Mouse (Mus musculus) retina, postnatal 1 day (tissue): ENCODE results near the gene Nfkbil1.
A peak's percentile ranks its signal among the peaks of the same experiment; 100 is the strongest.

Experiments
- DNase-seq: peaks from one replicate; pipeline ENCODE4 v3.0.0-alpha.2; 2012

Nfkbil1 gene

GRCm38 (mm10) chr17:35200398-35200797 is 35.2 kb downstream of the Nfkbil1 start:
- DNase-seq: no peak

DNA sequence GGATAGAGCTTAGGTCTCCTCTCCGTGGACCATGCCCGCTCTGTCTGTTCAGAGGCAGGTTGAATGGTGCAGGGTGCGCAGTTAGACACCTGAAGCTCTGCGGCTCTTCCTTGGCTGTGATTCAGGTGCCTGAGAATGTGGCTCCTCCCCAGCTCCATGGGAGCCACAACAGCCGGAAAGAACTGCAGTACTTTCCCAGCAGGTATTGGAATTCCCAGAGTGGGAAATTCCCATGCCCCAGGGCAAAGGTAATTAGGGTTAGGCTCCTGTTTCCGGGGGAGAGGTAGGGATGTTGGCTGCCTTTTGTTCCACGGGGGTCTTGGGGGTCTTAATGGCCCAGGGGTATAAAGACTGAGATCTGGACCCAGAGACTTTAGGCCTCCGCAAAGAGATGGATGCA is 36.6 kb downstream of the Nfkbil1 start:
- DNase-seq: no peak

- no peak for DNase-seq
Measured at GRCm38 (mm10) chr17:35198029-35198428, 37.6 kb downstream of the Nfkbil1 start.

- no peak for DNase-seq
Measured at GRCm38 (mm10) chr17:35197126-35197525, 38.5 kb downstream of the Nfkbil1 start.

DNA sequence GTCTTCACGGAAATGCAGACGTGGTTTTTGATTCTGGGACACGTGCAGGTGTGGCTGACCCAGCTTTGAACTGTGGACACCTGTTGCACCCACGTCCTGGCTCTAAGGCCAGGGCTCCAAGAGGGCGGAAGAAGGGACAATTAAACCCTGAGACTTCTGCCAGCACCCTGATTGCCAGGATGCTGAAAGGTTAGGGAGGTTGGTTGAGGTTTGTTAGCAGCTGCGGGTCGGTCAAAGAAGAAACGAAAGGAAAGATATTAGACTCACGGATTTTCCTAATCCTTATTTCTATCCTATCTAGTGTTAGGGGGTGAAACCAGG is 39.3 kb downstream of the Nfkbil1 start:
- no peak for DNase-seq

DNA sequence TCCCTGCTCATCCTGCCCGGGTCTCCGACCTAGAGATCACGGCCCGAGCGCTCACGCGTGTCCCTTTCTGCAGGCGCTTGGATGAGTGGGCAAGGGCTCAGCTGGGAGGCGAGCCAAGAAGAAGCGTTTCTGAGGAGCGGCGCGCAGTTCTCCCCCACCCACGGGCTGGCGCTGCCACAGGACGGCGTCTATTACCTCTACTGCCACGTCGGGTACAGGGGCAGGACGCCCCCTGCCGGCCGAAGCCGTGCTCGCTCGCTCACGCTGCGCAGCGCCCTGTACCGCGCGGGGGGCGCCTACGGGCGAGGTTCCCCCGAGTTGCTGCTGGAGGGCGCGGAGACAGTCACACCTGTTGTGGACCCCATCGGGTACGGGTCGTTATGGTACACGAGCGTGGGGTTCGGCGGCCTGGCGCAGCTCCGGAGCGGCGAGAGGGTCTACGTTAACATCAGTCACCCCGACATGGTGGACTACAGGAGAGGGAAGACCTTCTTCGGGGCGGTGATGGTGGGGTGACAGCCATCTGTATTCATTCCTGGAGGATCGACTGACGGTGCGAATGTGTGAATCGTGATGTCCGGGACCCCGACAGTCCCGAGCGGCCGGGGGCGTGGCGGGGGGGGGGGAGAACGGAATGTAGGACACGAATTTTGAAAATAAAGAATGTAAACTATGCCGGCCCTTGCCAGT is 39.8 kb downstream of the Nfkbil1 start:
- DNase-seq: peak; percentile 88

GRCm38 (mm10) chr17:35194844-35195630 is 40.6 kb downstream of the Nfkbil1 start:
- DNase-seq: no peak

GRCm38 (mm10) chr17:35193881-35194843 is 41.4 kb downstream of the Nfkbil1 start, which contains the start of gene Ltb:
TSS of gene Ltb (plus strand) at chr17:35194439.
- DNase-seq: no peak

DNA sequence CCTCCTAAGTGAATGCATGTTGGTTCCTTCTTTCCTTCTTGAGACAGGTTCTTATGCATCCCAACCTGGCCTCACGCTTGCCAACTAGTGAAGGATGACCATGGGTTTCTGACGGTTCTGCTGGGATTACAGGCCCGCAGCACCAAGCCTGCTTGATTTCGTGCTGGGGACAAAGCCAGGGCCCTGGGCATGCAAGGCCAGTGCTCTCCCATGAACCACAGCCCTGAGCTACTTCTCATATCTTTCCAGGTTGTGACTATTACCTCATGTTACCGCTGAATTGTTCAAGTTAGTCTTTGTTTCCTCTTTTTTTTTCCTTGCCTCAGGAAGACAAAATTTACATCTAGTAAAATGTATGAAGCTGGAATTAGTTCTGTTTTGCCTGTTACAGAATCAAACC is 42.7 kb downstream of the Nfkbil1 start:
- DNase-seq: no peak

- no peak for DNase-seq
Measured at GRCm38 (mm10) chr17:35191723-35192122, 43.9 kb downstream of the Nfkbil1 start.

DNA sequence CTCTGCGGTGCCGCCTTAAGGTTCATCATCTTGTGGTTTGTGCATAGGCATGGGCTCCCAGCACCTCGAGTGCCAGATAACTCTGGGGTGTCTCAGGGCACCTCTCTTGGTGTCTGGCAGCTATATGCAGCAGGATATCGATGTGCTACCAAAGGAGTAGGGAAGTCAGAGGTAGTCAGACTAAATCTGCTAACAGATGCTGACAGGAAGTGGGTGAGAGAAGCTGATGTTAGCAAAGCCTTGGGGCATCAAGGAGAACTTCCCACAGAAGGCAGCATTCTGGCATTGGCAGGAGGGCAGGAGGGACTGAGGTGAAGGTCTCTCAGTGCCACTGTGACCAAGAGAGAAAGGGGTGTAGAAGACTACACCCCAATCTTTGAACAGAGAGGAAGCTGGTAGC is 45.5 kb downstream of the Nfkbil1 start:
- DNase-seq: no peak

GRCm38 (mm10) chr17:35189186-35189585 is 46.4 kb downstream of the Nfkbil1 start:
- DNase-seq: no peak

DNA sequence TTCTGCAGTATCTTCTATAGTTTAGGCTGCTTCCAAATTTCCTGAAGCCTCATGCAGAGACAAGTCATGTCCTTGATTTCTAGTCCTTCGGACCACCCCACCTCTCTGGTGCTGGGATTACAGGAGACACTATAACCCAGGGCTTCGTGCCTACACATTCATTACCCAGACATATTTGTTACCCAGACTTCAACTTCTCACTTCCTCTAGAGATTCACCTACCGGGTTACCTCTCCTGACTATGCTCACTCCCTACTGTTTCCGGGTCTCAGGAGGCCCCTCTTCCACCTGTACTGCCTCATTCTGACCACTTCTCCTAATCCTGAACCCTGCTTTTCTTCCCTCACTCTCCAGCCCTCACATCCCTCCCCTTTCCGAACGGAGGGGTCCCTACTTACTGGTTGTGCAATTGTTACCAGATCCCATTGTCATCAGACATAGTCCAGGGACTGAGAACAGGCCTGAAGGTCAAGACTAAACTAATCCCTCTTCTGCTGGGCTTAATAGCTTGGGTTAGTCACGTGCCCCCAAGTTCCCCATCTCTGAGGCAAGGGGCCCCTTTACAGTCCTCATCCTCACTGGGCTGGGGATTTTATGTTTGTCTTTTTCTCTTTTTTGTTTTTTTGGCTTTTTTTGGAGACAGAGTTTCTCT is 47.5 kb downstream of the Nfkbil1 start, which contains the start of gene Lst1:
TSS of gene Lst1 (minus strand) at position 481 of the 652 bp plus-strand sequence.
- no peak for DNase-seq

GRCm38 (mm10) chr17:35187345-35187744 is 48.2 kb downstream of the Nfkbil1 start:
- DNase-seq: no peak

GRCm38 (mm10) chr17:35186681-35187080 is 48.9 kb downstream of the Nfkbil1 start:
- peak; percentile 47 for DNase-seq

- peak; percentile 78 for DNase-seq
Measured at GRCm38 (mm10) chr17:35185639-35186611, 49.7 kb downstream of the Nfkbil1 start.

GRCm38 (mm10) chr17:35180093-35180492 is 55.5 kb downstream of the Nfkbil1 start:
- DNase-seq: no peak

DNA sequence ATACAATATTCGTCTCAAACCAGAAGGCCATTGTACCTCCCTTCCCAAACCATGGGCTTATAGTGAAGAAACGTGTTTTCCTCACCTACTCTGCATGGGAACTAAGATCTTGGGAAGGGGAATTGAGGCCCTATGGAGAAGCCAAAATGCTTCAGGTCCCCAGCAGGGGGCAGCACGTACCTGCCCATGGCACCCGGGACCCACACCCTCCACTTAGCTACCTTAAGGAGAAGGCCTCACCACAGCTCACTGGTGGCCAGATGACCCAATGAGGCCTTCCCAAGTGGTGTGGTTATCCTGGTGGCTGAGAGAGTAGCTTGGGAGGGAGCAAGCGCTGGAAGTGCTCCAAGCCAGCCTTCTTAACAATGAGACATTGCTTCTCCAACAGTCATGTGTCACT is 57.1 kb downstream of the Nfkbil1 start:
- DNase-seq: peak; percentile 81

- no peak for DNase-seq
Measured at GRCm38 (mm10) chr17:35175968-35176367, 59.6 kb downstream of the Nfkbil1 start, which contains the start of gene Aif1. TSS of gene Aif1 (minus strand) at chr17:35176068.

DNA sequence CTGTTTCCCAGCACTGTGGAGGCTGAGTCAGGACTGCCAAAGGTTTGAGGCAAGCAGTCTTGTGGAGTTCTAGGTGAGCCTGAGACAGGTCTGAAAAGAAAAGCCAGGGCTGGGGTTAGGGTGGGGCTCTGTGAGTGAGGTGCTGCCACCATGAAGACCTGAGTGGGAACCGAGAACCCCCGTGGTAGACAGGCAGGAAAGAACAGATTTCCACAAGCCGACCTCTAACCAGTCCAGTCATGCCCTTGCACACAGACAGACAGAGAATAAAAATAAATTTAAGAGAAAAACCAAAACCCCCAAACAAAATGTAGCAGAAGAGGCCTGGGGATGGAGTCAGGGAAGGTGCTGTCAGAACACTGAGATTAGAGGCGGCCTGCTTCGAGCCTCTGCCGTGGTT is 60.2 kb downstream of the Nfkbil1 start:
- no peak for DNase-seq
